Mouse (Mus musculus): ENCODE measurements around the gene Kcna5. TPM values are rescaled to one million over a fixed set of nuclear protein-coding genes. Genes with fewer than 3 reads are reported as not detected.

Gene Kcna5
- polyA plus RNA-seq, 1 experiment = 1.6 TPM

- Histone ChIP-seq H3K36me3 (ENCODE audit: control insufficient read depth, insufficient read depth, low read length) (no peaks in the 10 kb centered on the region), H3K27me3 (ENCODE audit: control insufficient read depth, insufficient read depth, low read length) (no peaks in the 10 kb centered on the region), H3K4me1 (replicated peaks; ENCODE audit: control insufficient read depth, insufficient read depth, low read length) (no peaks in the 10 kb centered on the region), H3K27ac (ENCODE audit: control insufficient read depth, insufficient read depth, low read length) (no peak overlapping the region), H3K4me3 (ENCODE audit: control insufficient read depth, insufficient read depth, low read length) (no peak overlapping the region)
- WGBS = 87% methylated on average over 7 of the region's 7 CpGs
- TF ChIP-seq CTCF (IDR thresholded peaks at IDR 0.05; ENCODE audit: borderline replicate concordance, control insufficient read depth, extremely low read depth, insufficient read depth, low read length, poor library complexity) = no peak
- no peak for TF ChIP-seq POLR2A (IDR thresholded peaks at IDR 0.05; ENCODE audit: control insufficient read depth, extremely low read depth, insufficient read depth, low read length, poor library complexity)
- DNase-seq = no peak
Observed at GRCm38 (mm10) chr6:126574778-126575177, 39.6 kb upstream of the Kcna5 start.

- Histone ChIP-seq H3K27me3 (ENCODE audit: control insufficient read depth, insufficient read depth, low read length) (no peaks in the 10 kb centered on the region), H3K27ac (ENCODE audit: control insufficient read depth, insufficient read depth, low read length) (no peak overlapping the region), H3K36me3 (ENCODE audit: control insufficient read depth, insufficient read depth, low read length) (no peaks in the 10 kb centered on the region), H3K4me1 (replicated peaks; ENCODE audit: control insufficient read depth, insufficient read depth, low read length) (no peaks in the 10 kb centered on the region), H3K4me3 (ENCODE audit: control insufficient read depth, insufficient read depth, low read length) (no peak overlapping the region)
- 91% methylated on average over 5 of the region's 5 CpGs for WGBS
- DNase-seq = no peak
- TF ChIP-seq POLR2A (IDR thresholded peaks at IDR 0.05; ENCODE audit: control insufficient read depth, extremely low read depth, insufficient read depth, low read length, poor library complexity) (no peak), CTCF (IDR thresholded peaks at IDR 0.05; ENCODE audit: borderline replicate concordance, control insufficient read depth, extremely low read depth, insufficient read depth, low read length, poor library complexity) (no peak)
Observed at GRCm38 (mm10) chr6:126573021-126573420, 37.8 kb upstream of the Kcna5 start.

- TF ChIP-seq CTCF (IDR thresholded peaks at IDR 0.05; ENCODE audit: borderline replicate concordance, control insufficient read depth, extremely low read depth, insufficient read depth, low read length, poor library complexity) (no peak), POLR2A (IDR thresholded peaks at IDR 0.05; ENCODE audit: control insufficient read depth, extremely low read depth, insufficient read depth, low read length, poor library complexity) (no peak)
- WGBS = 71% methylated on average over 7 of the region's 7 CpGs
- H3K36me3 ChIP-seq (ENCODE audit: control insufficient read depth, insufficient read depth, low read length) = no peaks in the 10 kb centered on the region
- no peak overlapping the region for H3K4me3 ChIP-seq (ENCODE audit: control insufficient read depth, insufficient read depth, low read length)
- H3K4me1 ChIP-seq (replicated peaks; ENCODE audit: control insufficient read depth, insufficient read depth, low read length) = no peaks in the 10 kb centered on the region
- H3K27ac ChIP-seq (ENCODE audit: control insufficient read depth, insufficient read depth, low read length) = no peak overlapping the region
- DNase-seq = no peak
- H3K27me3 ChIP-seq (ENCODE audit: control insufficient read depth, insufficient read depth, low read length) = no peaks in the 10 kb centered on the region
Observed at GRCm38 (mm10) chr6:126569809-126570208, 34.6 kb upstream of the Kcna5 start.

- Histone ChIP-seq H3K4me3 (ENCODE audit: control insufficient read depth, insufficient read depth, low read length) (no peak overlapping the region), H3K27ac (ENCODE audit: control insufficient read depth, insufficient read depth, low read length) (no peak overlapping the region), H3K27me3 (ENCODE audit: control insufficient read depth, insufficient read depth, low read length) (no peaks in the 10 kb centered on the region), H3K4me1 (replicated peaks; ENCODE audit: control insufficient read depth, insufficient read depth, low read length) (no peaks in the 10 kb centered on the region), H3K36me3 (ENCODE audit: control insufficient read depth, insufficient read depth, low read length) (no peaks in the 10 kb centered on the region)
- no peak for DNase-seq
- TF ChIP-seq CTCF (IDR thresholded peaks at IDR 0.05; ENCODE audit: borderline replicate concordance, control insufficient read depth, extremely low read depth, insufficient read depth, low read length, poor library complexity) (no peak), POLR2A (IDR thresholded peaks at IDR 0.05; ENCODE audit: control insufficient read depth, extremely low read depth, insufficient read depth, low read length, poor library complexity) (no peak)
- WGBS = 87% methylated on average over 14 of the region's 14 CpGs
Observed at GRCm38 (mm10) chr6:126568046-126568830, 33.0 kb upstream of the Kcna5 start.

- no peaks in the 10 kb centered on the region for H3K27me3 ChIP-seq (ENCODE audit: control insufficient read depth, insufficient read depth, low read length)
- WGBS = 91% methylated on average over 9 of the region's 9 CpGs
Observed at GRCm38 (mm10) chr6:126567326-126567725, 32.1 kb upstream of the Kcna5 start.

GRCm38 (mm10) chr6:126564376-126564775, 29.2 kb upstream of the Kcna5 start:
- no peak overlapping the region for H3K4me3 ChIP-seq (ENCODE audit: control insufficient read depth, insufficient read depth, low read length)
- no peak for DNase-seq
- TF ChIP-seq CTCF (IDR thresholded peaks at IDR 0.05; ENCODE audit: borderline replicate concordance, control insufficient read depth, extremely low read depth, insufficient read depth, low read length, poor library complexity) (no peak), POLR2A (IDR thresholded peaks at IDR 0.05; ENCODE audit: control insufficient read depth, extremely low read depth, insufficient read depth, low read length, poor library complexity) (no peak)
- 71% methylated on average over 6 of the region's 6 CpGs for WGBS
- H3K27me3 ChIP-seq (ENCODE audit: control insufficient read depth, insufficient read depth, low read length) = no peaks in the 10 kb centered on the region
- no peaks in the 10 kb centered on the region for H3K4me1 ChIP-seq (replicated peaks; ENCODE audit: control insufficient read depth, insufficient read depth, low read length)
- H3K27ac ChIP-seq (ENCODE audit: control insufficient read depth, insufficient read depth, low read length) = no peak overlapping the region
- H3K36me3 ChIP-seq (ENCODE audit: control insufficient read depth, insufficient read depth, low read length) = no peaks in the 10 kb centered on the region

More at GRCm38 (mm10) chr6:126567326-126567725, 32.1 kb upstream of the Kcna5 start:
- H3K27ac ChIP-seq (ENCODE audit: control insufficient read depth, insufficient read depth, low read length) = no peak overlapping the region; the same call in 1 of the 2 replicates
- no peak for DNase-seq
- TF ChIP-seq CTCF (IDR thresholded peaks at IDR 0.05; ENCODE audit: borderline replicate concordance, control insufficient read depth, extremely low read depth, insufficient read depth, low read length, poor library complexity) (no peak), POLR2A (IDR thresholded peaks at IDR 0.05; ENCODE audit: control insufficient read depth, extremely low read depth, insufficient read depth, low read length, poor library complexity) (no peak)
- H3K4me3 ChIP-seq (ENCODE audit: control insufficient read depth, insufficient read depth, low read length) = no peak overlapping the region
- no peaks in the 10 kb centered on the region for H3K36me3 ChIP-seq (ENCODE audit: control insufficient read depth, insufficient read depth, low read length)
- H3K4me1 ChIP-seq (replicated peaks; ENCODE audit: control insufficient read depth, insufficient read depth, low read length) = no peaks in the 10 kb centered on the region
